In the genomic region with DNA sequence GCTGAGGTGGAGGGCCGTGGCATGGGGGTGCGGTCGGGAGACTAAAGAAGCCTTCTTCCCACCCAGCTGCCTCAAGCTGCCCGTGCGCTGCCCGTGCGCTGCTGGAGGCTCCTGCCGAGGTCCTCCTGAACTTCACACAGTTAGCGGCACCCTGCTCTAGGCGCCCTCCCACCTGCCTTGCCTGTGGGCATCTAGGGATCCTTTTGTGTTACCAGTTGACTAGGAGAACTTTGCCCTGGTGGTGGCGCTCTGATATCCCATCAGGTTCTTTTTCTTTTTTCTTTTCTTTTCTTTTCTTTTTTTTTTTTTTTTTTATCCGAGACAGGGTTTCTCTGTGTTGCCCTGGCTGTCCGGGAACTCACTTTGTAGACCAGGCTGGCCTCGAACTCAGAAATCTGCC, we compare ENCODE assay signal across 8 mouse cellular contexts. TPM values are rescaled to one million over a fixed set of nuclear protein-coding genes. Genes with fewer than 3 reads are reported as not detected.
DNase-seq lines count a peak whose midpoint lies in the region; ATAC-seq and TF ChIP-seq lines count a peak whose summit lies in the region.
"Had no signal": no experiment of that assay in that cellular context is flagged by ENCODE, and none has a peak within 500 bp of the region (broad histone marks: within the 10 kb centered on the region; RNA-seq: fewer than 3 reads in every experiment).

No protein-coding gene starts in this region.

- DNase-seq in kidney, adult 11 months = peak; percentile 7
- DNase-seq in kidney, postnatal 14 days = no peak
- DNase-seq in T-cell, adult 2 months (ENCODE audit: low spot score) = peak; percentile 2
- no peak for DNase-seq in embryonic facial prominence, embryonic 14.5 days (ENCODE audit: low spot score)
- DNase-seq in liver, embryonic 14.5 days (ENCODE audit: low read depth in 3 of 3, low spot score in 3 of 3) = no peak
- DNase-seq in frontal cortex, postnatal 36 days (ENCODE audit: low spot score in 2 of 2) = no peak
- no peak for DNase-seq in c-Kit-positive CD71-positive TER-119-positive erythroid progenitor cells, embryonic 14.5 days (ENCODE audit: low spot score)

- H3K4me1 ChIP-seq in embryonic facial prominence, embryonic 14.5 days (ENCODE audit: control insufficient read depth, insufficient read depth, low read length) = no peaks in the 10 kb centered on the region
- no peaks in the 10 kb centered on the region for H3K4me1 ChIP-seq in liver, embryonic 14.5 days (replicated peaks; ENCODE audit: control insufficient read depth in 2 of 2, insufficient read depth in 2 of 2, low read length in 1 of 2)

- H3K9me3 ChIP-seq in embryonic facial prominence, embryonic 14.5 days (ENCODE audit: control insufficient read depth, low read length) = no peaks in the 10 kb centered on the region
- no peaks in the 10 kb centered on the region for H3K9me3 ChIP-seq in liver, embryonic 14.5 days (ENCODE audit: control insufficient read depth, low read length)

- 45% methylated on average over 11 of the region's 14 CpGs for WGBS in embryonic facial prominence, embryonic 14.5 days
- 48% methylated on average over 14 of the region's 14 CpGs for WGBS in liver, embryonic 14.5 days (ENCODE audit: insufficient replicate concordance)

- no peak for TF ChIP-seq CTCF in liver, embryonic 14.5 days (IDR thresholded peaks at IDR 0.05; ENCODE audit: low read depth)

- H3K36me3 ChIP-seq in embryonic facial prominence, embryonic 14.5 days (ENCODE audit: control insufficient read depth, insufficient read depth, low read length) = no peaks in the 10 kb centered on the region
- no peaks in the 10 kb centered on the region for H3K36me3 ChIP-seq in liver, embryonic 14.5 days (replicated peaks; ENCODE audit: control insufficient read depth, insufficient read depth, low read depth)

- H3K9ac ChIP-seq in embryonic facial prominence, embryonic 14.5 days (ENCODE audit: low read depth, low read length) = no peak overlapping the region
- no peak overlapping the region for H3K9ac ChIP-seq in liver, embryonic 14.5 days (replicated peaks)

- peak overlapping the region; percentile 12; the same call in 1 of the 2 replicates for H3K4me2 ChIP-seq in embryonic facial prominence, embryonic 14.5 days (ENCODE audit: low read depth, low read length)
- peak overlapping the region; percentile 24 for H3K4me2 ChIP-seq in liver, embryonic 14.5 days (ENCODE audit: low read depth)

- no peaks in the 10 kb centered on the region; the same call in 1 of the 2 replicates for H3K27me3 ChIP-seq in embryonic facial prominence, embryonic 14.5 days (replicated peaks; ENCODE audit: control insufficient read depth, insufficient read depth, low read length)
- H3K27me3 ChIP-seq in liver, embryonic 14.5 days (ENCODE audit: control insufficient read depth, insufficient read depth, low read length) = peaks cover 5% of the 10 kb centered on the region; the same call in 1 of the 2 replicates

- TF ChIP-seq EP300 in liver, embryonic 14.5 days (IDR thresholded peaks at IDR 0.05; ENCODE audit: low read depth) = no peak

- H3K4me3 ChIP-seq in embryonic facial prominence, embryonic 14.5 days (ENCODE audit: low read depth, low read length) = no peak overlapping the region
- H3K4me3 ChIP-seq in liver, embryonic 14.5 days (ENCODE audit: insufficient read depth in 1 of 2, low read depth in 2 of 2, low read length in 2 of 2) = no peak overlapping the region

- no peak overlapping the region for H3K27ac ChIP-seq in embryonic facial prominence, embryonic 14.5 days (replicated peaks; ENCODE audit: low read depth, low read length)
- no peak overlapping the region for H3K27ac ChIP-seq in liver, embryonic 14.5 days

- ATAC-seq in embryonic facial prominence, embryonic 14.5 days (ENCODE audit: low read depth) = no peak
- no peak for ATAC-seq in liver, embryonic 14.5 days (ENCODE audit: insufficient read depth)
- ATAC-seq: midbrain, embryonic 16.5 days had no signal

RNA-seq across cellular contexts. Expression of a gene that starts 19.4 kb away (rescaled TPM):
- polyA plus RNA-seq in embryonic facial prominence, embryonic 14.5 days (2014; fragmentation: Nextera tagmentation; extraction: Ambion mirVana) = not detected in 2 replicates
- polyA plus RNA-seq in liver, embryonic 14.5 days (2012; rRNA removed) = not detected in 2 replicates
- polyA plus RNA-seq in liver, embryonic 14.5 days (2014; fragmentation: Nextera tagmentation; extraction: Ambion mirVana) = not detected in 2 replicates
- polyA plus RNA-seq: midbrain, embryonic 16.5 days had no signal

RNA-seq across cellular contexts. Expression of a gene that starts 31.7 kb away (rescaled TPM):
- polyA plus RNA-seq in embryonic facial prominence, embryonic 14.5 days (2014; fragmentation: Nextera tagmentation; extraction: Ambion mirVana) = not detected in 2 replicates
- polyA plus RNA-seq in liver, embryonic 14.5 days (2012; rRNA removed) = not detected in 2 replicates
- polyA plus RNA-seq in liver, embryonic 14.5 days (2014; fragmentation: Nextera tagmentation; extraction: Ambion mirVana) = not detected in 2 replicates
- polyA plus RNA-seq: midbrain, embryonic 16.5 days had no signal

RNA-seq across cellular contexts. Expression of a gene that starts 39.1 kb away (rescaled TPM):
- polyA plus RNA-seq in embryonic facial prominence, embryonic 14.5 days (2014; fragmentation: Nextera tagmentation; extraction: Ambion mirVana) = 4.0 and 6.7 TPM in 2 replicates
- polyA plus RNA-seq in liver, embryonic 14.5 days (2012; rRNA removed) = 0.41 and 0.58 TPM in 2 replicates
- polyA plus RNA-seq in liver, embryonic 14.5 days (2014; fragmentation: Nextera tagmentation; extraction: Ambion mirVana) = 0.15 TPM in 1 of 2 replicates, not detected in the other

RNA-seq across cellular contexts. Expression of a gene that starts 49.8 kb away (rescaled TPM):
- not detected in 2 replicates for polyA plus RNA-seq in embryonic facial prominence, embryonic 14.5 days (2014; fragmentation: Nextera tagmentation; extraction: Ambion mirVana)
- not detected in 2 replicates for polyA plus RNA-seq in liver, embryonic 14.5 days (2012; rRNA removed)
- not detected in 2 replicates for polyA plus RNA-seq in liver, embryonic 14.5 days (2014; fragmentation: Nextera tagmentation; extraction: Ambion mirVana)
- polyA plus RNA-seq: midbrain, embryonic 16.5 days had no signal

RNA-seq across cellular contexts. Expression of a gene that starts 53.7 kb away (rescaled TPM):
- polyA plus RNA-seq in embryonic facial prominence, embryonic 14.5 days (2014; fragmentation: Nextera tagmentation; extraction: Ambion mirVana) = 14.7 and 20.4 TPM in 2 replicates
- polyA plus RNA-seq in liver, embryonic 14.5 days (2012; rRNA removed) = 13.1 and 22.2 TPM in 2 replicates
- 31.4 and 39.3 TPM in 2 replicates for polyA plus RNA-seq in liver, embryonic 14.5 days (2014; fragmentation: Nextera tagmentation; extraction: Ambion mirVana)

Comparison
In these comparisons a context has a peak if more than half of its experiments do, and no peak if none do; other contexts are left out.
1. DNase-seq: peak in kidney, adult 11 months (single experiment) and T-cell, adult 2 months (single experiment); none in kidney, postnatal 14 days (single experiment), embryonic facial prominence, embryonic 14.5 days (single experiment), liver, embryonic 14.5 days (0 of 3), frontal cortex, postnatal 36 days (0 of 2) and c-Kit-positive CD71-positive TER-119-positive erythroid progenitor cells, embryonic 14.5 days (single experiment).